Mouse (Mus musculus): ENCODE data around the gene Gm4969.

- no peak for TF ChIP-seq POLR2AphosphoS2 (IDR thresholded peaks at IDR 0.05; ENCODE audit: low read length)
- peak; percentile 81 to 86 (median 84) for TF ChIP-seq CTCF (IDR thresholded peaks at IDR 0.05 in 2 of 3, conservative IDR thresholded peaks at IDR 0.05 in 1 of 3; ENCODE audit: control insufficient read depth in 1 of 3, insufficient read depth in 1 of 3, low read depth in 2 of 3, low read length in 3 of 3, poor library complexity in 1 of 3, severe bottlenecking in 1 of 3)
- no peak for TF ChIP-seq POLR2A (IDR thresholded peaks at IDR 0.05; ENCODE audit: control insufficient read depth in 1 of 2, insufficient read depth in 1 of 2, low read depth in 1 of 2, low read length in 2 of 2, poor library complexity in 1 of 2)
- no peak for TF ChIP-seq NELFE (IDR thresholded peaks at IDR 0.05; ENCODE audit: low read depth, low read length)
- no peak for TF ChIP-seq KAT2A (conservative IDR thresholded peaks at IDR 0.05; ENCODE audit: low read depth, low read length)
- no peak for TF ChIP-seq MEF2A (IDR thresholded peaks at IDR 0.05; ENCODE audit: extremely low read depth, insufficient replicate concordance, low read depth, low read length, poor library complexity, severe bottlenecking)
- TF ChIP-seq MYC (IDR thresholded peaks at IDR 0.05; ENCODE audit: low read depth, low read length) = no peak
- TF ChIP-seq EP300 (IDR thresholded peaks at IDR 0.05; ENCODE audit: low read depth in 1 of 2, low read length in 2 of 2) = no peak
- no peak for TF ChIP-seq HCFC1 (IDR thresholded peaks at IDR 0.05; ENCODE audit: low read depth, low read length)
Observed at GRCm38 (mm10) chr7:19068707-19069106, 49.5 kb downstream of the Gm4969 start.
